ENCODE assay signal across 16 mouse cellular contexts in genomic region chr3:40806871-40807270, GRCm38 (mm10).
"Had no signal": no experiment of that assay in that cellular context is flagged by ENCODE, and none has a peak within 500 bp of the region (broad histone marks: within the 10 kb centered on the region; RNA-seq: fewer than 3 reads in every experiment).

No protein-coding gene starts in this region.

- H3K27ac ChIP-seq: layer of hippocampus, adult 2 months; liver, embryonic 13.5 days; neural tube, embryonic 12.5 days; neural tube, embryonic 15.5 days; stomach, embryonic 15.5 days had no signal

- H3K9ac ChIP-seq: liver, embryonic 13.5 days; neural tube, embryonic 12.5 days; neural tube, embryonic 15.5 days; stomach, embryonic 15.5 days had no signal

- H3K27me3 ChIP-seq: liver, embryonic 13.5 days; neural tube, embryonic 12.5 days; neural tube, embryonic 15.5 days; stomach, embryonic 15.5 days had no signal

- H3K4me1 ChIP-seq: neural tube, embryonic 12.5 days; neural tube, embryonic 15.5 days; stomach, embryonic 15.5 days had no signal

- H3K4me2 ChIP-seq: liver, embryonic 13.5 days; midbrain, embryonic 11.5 days; neural tube, embryonic 12.5 days; neural tube, embryonic 15.5 days; stomach, embryonic 15.5 days had no signal

- H3K4me3 ChIP-seq: layer of hippocampus, adult 2 months; liver, embryonic 13.5 days; neural tube, embryonic 12.5 days; neural tube, embryonic 15.5 days; stomach, embryonic 15.5 days had no signal

- H3K9me3 ChIP-seq: liver, embryonic 13.5 days; neural tube, embryonic 12.5 days; neural tube, embryonic 15.5 days; stomach, embryonic 15.5 days had no signal

- DNase-seq: kidney, postnatal 25 days; layer of hippocampus, adult 9-11 months; liver, embryonic 13.5 days; lung, adult 2 months; lung, postnatal 14 days; lung, postnatal 4 days; midbrain, embryonic 14.5 days; right cerebral cortex, postnatal 25 days; spleen, adult 18-20 months; thymus, adult 18-20 months; thymus, postnatal 36 days had no signal
